Mouse (Mus musculus) 3134 (cell line): ENCODE data around the gene Vps18.

Source experiments
- DNase-seq: peaks from one replicate; pipeline ENCODE4 v3.0.0-alpha.2; 2011; ENCODE audit warnings: low spot score; ENCODE audit not compliant: insufficient read length; ENCODE audit errors: extremely low read depth

The Vps18 gene

GRCm38 (mm10) chr2:119337425-119338265 is 49.1 kb downstream of the Vps18 start:
- peak; percentile 88 for DNase-seq

- no peak for DNase-seq
Observed at GRCm38 (mm10) chr2:119344537-119345138, 56.1 kb downstream of the Vps18 start.
